Comparison of ENCODE assay signal across 8 mouse cellular contexts in the genomic region with DNA sequence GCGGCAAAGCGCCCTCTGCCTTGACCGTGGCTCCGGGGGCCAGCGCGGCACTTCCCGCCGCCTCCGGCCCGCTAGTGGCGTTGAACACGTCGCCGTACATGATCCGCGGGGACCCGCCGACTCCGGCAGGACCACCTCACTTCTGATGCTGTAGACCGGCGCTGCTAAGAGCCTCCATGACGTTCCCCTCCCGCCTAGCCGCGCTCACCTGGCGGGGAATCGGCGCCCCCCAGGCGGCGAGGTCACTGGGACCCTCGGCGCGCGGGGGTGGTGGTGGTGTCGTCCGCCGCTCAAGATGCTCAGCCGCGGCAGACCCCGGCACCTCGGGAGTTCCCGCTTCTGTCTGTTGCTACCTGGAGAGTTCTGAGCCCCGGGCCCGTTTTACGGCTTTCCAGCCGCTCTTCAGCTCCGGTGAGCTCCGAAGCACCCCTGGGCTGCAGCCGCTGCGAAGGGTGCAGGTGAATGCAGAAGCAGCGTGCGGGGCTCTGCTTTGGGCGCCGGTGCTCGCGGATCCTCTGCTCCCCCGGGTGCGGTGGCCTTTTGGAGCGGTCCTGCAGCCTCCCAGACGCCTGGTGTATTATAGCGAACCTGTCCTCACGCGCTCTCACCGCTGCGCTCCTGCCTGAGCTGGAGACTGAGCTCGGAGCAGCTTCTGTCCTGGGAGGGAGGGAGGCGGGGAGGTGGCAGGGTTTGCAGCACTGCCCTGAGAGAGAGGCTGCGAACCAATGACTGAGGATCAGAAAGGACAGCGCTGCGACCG. TPM values are rescaled to one million over a fixed set of nuclear protein-coding genes. Genes with fewer than 3 reads are reported as not detected.
A peak's percentile ranks its signal among the peaks of the same experiment; 100 is the strongest.
DNase-seq lines count a peak whose midpoint lies in the region; ATAC-seq and TF ChIP-seq lines count a peak whose summit lies in the region.

Gm45623 (minus strand) TSS at position 636 of the 760 bp plus-strand sequence.

- peaks cover 39% of the 10 kb centered on the region for H3K4me1 ChIP-seq in olfactory bulb, adult 2 months (ENCODE audit: control insufficient read depth, insufficient read depth, low read length)

- WGBS in olfactory bulb, adult 2 months = 3% methylated on average over 62 of the region's 71 CpGs

- peak within 1 kb of the TSS; percentile 50 for H3K4me3 ChIP-seq in olfactory bulb, adult 2 months (ENCODE audit: insufficient read depth, low read depth, low read length)

- peak within 1 kb of the TSS; percentile 40 for H3K27ac ChIP-seq in olfactory bulb, adult 2 months (ENCODE audit: insufficient read depth, low read depth, low read length)

- no peak for ATAC-seq in cerebellum, adult (ENCODE audit: insufficient number of reproducible peaks, low FRiP score, low TSS enrichment)
- ATAC-seq in granulocyte monocyte progenitor cell, adult 5-6 weeks (replicated peaks; ENCODE audit: poor library complexity, severe bottlenecking) = no peak

- peak; percentile 17; the same call in 1 of the 2 replicates for TF ChIP-seq CTCF in olfactory bulb, adult 2 months (IDR thresholded peaks at IDR 0.05; ENCODE audit: insufficient read depth, low read depth, low read length)

- intact Hi-C loops in left cerebral cortex, postnatal 36 days (cut with DNase I) = loop anchor here (10.0 kb wide), 1 partner anchor 279 kb away; no protein-coding TSS in a partner anchor

- peak; percentile 28 to 40 for DNase-seq in cerebellum, postnatal 14 days
- DNase-seq in retina, postnatal 1 day = peak; percentile 42
- DNase-seq in retina, embryonic 14.5 days (ENCODE audit: low spot score) = no peak
- DNase-seq in left cerebral cortex, postnatal 36 days (ENCODE audit: low spot score in 2 of 2) = no peak
- no peak for DNase-seq in c-Kit-positive CD71-positive TER-119-positive erythroid progenitor cells, embryonic 14.5 days (ENCODE audit: low spot score)

- no peak for TF ChIP-seq POLR2A in olfactory bulb, adult 2 months (IDR thresholded peaks at IDR 0.05; ENCODE audit: insufficient read depth, low read depth, low read length)

RNA-seq across cellular contexts. Expression of gene Gm45623, which starts in this region (rescaled TPM):
- total RNA-seq in left cerebral cortex, postnatal 36 days (2021) = 10 to 100 TPM; 13.0 to 16.7 TPM
- not detected in 2 replicates for polyA plus RNA-seq in olfactory bulb, adult 2 months (2012; ENCODE audit: insufficient read depth, insufficient read length, low replicate concordance, missing spikeins)
- not detected in 2 replicates for total RNA-seq in granulocyte monocyte progenitor cell, adult 5-6 weeks (2014; fragmentation: Nextera tagmentation)
- not detected in 2 replicates for total RNA-seq in granulocyte monocyte progenitor cell, adult 5-6 weeks (2017)

Comparison
In these comparisons a context has a peak if more than half of its experiments do, and no peak if none do; other contexts are left out.
1. RNA of gene Gm45623 (total RNA-seq): 13.0 to 16.7 TPM in left cerebral cortex, postnatal 36 days; not detected in granulocyte monocyte progenitor cell, adult 5-6 weeks; every median in the first group is over 10 times any median in the second.
2. DNase-seq: peak in cerebellum, postnatal 14 days (2 of 2) and retina, postnatal 1 day (single experiment); none in retina, embryonic 14.5 days (single experiment), left cerebral cortex, postnatal 36 days (0 of 2) and c-Kit-positive CD71-positive TER-119-positive erythroid progenitor cells, embryonic 14.5 days (single experiment).